Mouse (Mus musculus) frontal cortex, adult 2 months (tissue): Measurements from ENCODE around the gene Daam1. TPM values are rescaled to one million over a fixed set of nuclear protein-coding genes. Genes with fewer than 3 reads are reported as not detected.

ENCODE experiments used
- DNase-seq, 2 experiments: peaks; one replicate each; pipeline ENCODE4 v3.0.0; 2022; ENCODE audit warnings: low spot score in 1 of 2; ENCODE audit errors: extremely low spot score in 1 of 2
- polyA plus RNA-seq: library from polyadenylated mRNA; depleted of rRNA; stranded (reverse); fragments of >200 nt; gene quantifications from 2 replicates; pipeline ENCODE4 v1.2.3, GENCODE M21; 2012; rRNA removed

Gene Daam1
- polyA plus RNA-seq, 1 experiment: 27.2 TPM

DNA sequence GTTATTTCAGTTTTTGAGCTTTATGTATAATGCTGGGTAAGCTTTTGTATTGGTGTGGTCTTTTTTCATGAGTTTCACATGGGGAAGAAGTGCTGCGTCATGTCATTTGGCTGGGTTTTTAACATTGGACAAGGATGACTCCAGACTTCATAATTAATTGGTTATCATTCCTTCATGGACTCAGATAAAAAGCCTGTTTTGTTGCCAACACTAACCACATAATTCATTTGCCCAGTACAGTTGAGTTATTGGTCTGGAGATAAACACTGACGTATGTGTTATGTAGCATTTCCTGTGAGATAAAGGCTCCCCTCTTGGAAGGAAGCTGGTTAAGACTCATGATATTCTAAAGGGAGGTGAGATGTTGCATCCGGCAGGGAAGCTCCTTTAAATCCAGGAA is 191.9 kb downstream of the Daam1 start:
- DNase-seq: no peak

DNA sequence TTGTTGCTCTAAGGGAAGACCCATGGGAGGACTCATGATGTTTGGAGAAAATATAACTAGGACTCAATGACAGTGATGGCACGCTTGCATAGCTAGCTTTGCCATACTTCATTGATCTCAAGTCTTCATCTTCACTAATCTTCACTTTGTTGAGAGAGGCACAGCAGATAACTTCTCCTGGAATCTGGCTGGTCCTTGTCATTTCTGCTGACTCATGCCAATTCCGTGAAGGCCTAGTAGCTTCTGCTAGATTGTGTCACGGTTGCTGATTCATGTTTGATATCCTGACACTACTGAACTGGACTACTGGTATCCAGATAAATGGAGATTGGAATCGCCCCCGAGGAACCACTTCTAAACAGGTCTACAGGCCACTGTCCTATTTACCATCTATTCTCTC is 192.7 kb downstream of the Daam1 start:
- no peak for DNase-seq

DNA sequence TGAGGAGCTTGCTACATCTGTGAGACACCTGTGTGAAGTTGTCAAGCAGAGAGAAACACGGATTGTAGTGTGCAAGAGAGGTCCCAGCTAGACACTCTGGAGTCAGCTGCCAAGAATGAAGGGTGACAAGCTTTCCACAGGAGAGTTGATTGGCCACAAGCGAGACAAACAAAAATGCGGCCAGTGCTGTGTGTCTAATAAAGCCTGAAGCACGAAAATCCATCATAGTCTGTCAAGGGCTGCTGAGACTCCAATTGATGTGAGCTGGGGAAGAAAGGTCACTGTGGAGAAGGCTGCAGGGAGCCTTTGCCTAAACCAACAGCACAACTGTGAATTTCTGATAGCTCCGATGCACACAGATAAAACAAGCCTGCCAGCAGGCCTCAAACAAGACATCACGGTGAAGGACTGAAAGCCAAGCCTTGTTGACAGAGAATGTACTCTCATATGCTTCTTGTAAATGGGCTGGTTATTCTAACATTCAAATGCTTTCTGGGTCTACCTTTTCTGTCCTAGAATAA is 194.5 kb downstream of the Daam1 start:
- DNase-seq: no peak

- DNase-seq: no peak
These were observed 200.3 kb downstream of the Daam1 start for GRCm38 (mm10) chr12:72031171-72031570.

DNA sequence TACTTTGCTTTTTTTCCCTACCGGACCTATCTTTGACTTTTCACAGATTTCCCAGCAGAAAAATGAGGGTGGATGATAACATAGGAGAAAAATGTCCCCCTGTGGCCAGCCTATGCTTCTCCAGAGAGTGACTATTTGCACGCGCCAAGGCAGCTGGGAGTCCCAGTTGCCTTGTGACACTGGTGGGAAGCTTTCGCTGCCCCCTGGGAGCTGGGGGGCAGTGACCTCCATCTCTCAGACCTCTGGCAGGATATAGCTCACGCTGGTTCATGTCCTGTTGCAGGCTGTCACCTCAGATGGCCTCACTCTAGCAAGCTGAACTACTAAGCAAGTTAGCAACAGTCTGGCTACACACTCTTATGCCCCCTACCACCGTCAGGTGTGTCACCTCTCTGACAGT is 200.9 kb downstream of the Daam1 start:
- DNase-seq: no peak

GRCm38 (mm10) chr12:72036097-72036661 is 205.3 kb downstream of the Daam1 start:
- DNase-seq: no peak

GRCm38 (mm10) chr12:72037049-72037448 is 206.2 kb downstream of the Daam1 start:
- DNase-seq: no peak

DNA sequence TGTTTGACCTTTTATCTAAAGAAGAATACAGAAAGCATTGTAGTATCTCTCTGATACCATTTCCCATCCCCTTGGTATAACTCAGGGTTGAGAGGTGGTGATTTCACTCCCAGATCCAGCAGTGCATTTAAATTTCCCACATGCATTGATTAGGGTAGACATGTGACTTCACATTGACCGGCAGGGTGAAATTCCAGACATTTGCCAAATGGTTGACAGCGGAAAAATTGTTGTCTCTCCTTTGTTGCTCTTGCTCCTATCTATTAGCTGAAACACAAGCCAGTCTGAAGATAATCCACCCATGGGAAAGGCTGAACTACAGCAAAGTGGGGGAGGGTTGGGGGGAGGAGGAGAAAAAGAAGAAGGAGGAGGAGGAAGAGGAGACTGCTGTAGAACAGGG is 208.0 kb downstream of the Daam1 start:
- DNase-seq: no peak

- no peak for DNase-seq
These were observed 208.6 kb downstream of the Daam1 start for GRCm38 (mm10) chr12:72039501-72039900.

- no peak for DNase-seq
These were observed 210.4 kb downstream of the Daam1 start for GRCm38 (mm10) chr12:72041238-72041637.

Other genes starting within 250 kb of the Daam1 start
- 9.2 and 10.6 TPM in 2 replicates for gene Gpr135, start 240.0 kb downstream of the Daam1 start, polyA plus RNA-seq